Mouse (Mus musculus) heart, embryonic 14.5 days (tissue): ENCODE results near the gene Ptprn2. TPM values are rescaled to one million over a fixed set of nuclear protein-coding genes. Genes with fewer than 3 reads are reported as not detected.

Experiments
- ATAC-seq: fragments of 200-750 bp; cut with Nextera tagmentation; 2 replicates; pipeline ENCODE4 v1.8.0; 2017; ENCODE audit warnings: low read depth, moderate TSS enrichment; ENCODE audit not compliant: insufficient number of reproducible peaks, insufficient read depth, low FRiP score
- H3K27ac ChIP-seq, 2 experiments: fragments of 200-500 bp in 1 of 2; fragments of 300-500 bp in 1 of 2; sonication (generic) in 1 of 2; replicated peaks in 1 of 2; 2 replicates each; pipeline ENCODE4 v1.5.1; 2012 to 2014; ENCODE audit warnings: low read depth in 2 of 2, low read length in 2 of 2, control low read depth in 1 of 2, mild to moderate bottlenecking in 1 of 2, mixed read lengths in 1 of 2; ENCODE audit not compliant: control insufficient read depth in 1 of 2, insufficient read depth in 1 of 2
- H3K27me3 ChIP-seq: fragments of 300-500 bp; sonication (generic); 2 replicates; pipeline ENCODE4 v1.6.1; 2014; ENCODE audit warnings: mild to moderate bottlenecking, low read length, control low read depth; ENCODE audit not compliant: control insufficient read depth, insufficient read depth
- H3K36me3 ChIP-seq: fragments of 300-500 bp; sonication (generic); 2 replicates; pipeline ENCODE4 v1.6.1; 2014; ENCODE audit warnings: mild to moderate bottlenecking, control low read depth, low read length, mixed read lengths; ENCODE audit not compliant: control insufficient read depth, insufficient read depth
- H3K4me1 ChIP-seq, 2 experiments: fragments of 200-500 bp in 1 of 2; fragments of 300-500 bp in 1 of 2; sonication (generic) in 1 of 2; 2 replicates each; pipeline ENCODE4 v1.6.1; 2012 to 2014; ENCODE audit warnings: low read length in 2 of 2, control low read depth in 1 of 2, mixed read lengths in 1 of 2; ENCODE audit not compliant: control insufficient read depth in 2 of 2, insufficient read depth in 2 of 2
- H3K4me2 ChIP-seq: fragments of 300-500 bp; sonication (generic); 2 replicates; pipeline ENCODE4 v1.6.1; 2014; ENCODE audit warnings: mild to moderate bottlenecking, low read length
- H3K4me3 ChIP-seq, 2 experiments: fragments of 200-500 bp in 1 of 2; fragments of 300-500 bp in 1 of 2; sonication (generic) in 1 of 2; 2 replicates each; pipeline ENCODE4 v1.5.1; 2012 to 2014; ENCODE audit warnings: low read length in 2 of 2, mild to moderate bottlenecking in 2 of 2, control low read depth in 1 of 2, low read depth in 1 of 2, moderate library complexity in 1 of 2; ENCODE audit not compliant: control insufficient read depth in 1 of 2, insufficient read depth in 1 of 2
- H3K9ac ChIP-seq: fragments of 300-500 bp; sonication (generic); 2 replicates; pipeline ENCODE4 v1.6.1; 2014; ENCODE audit warnings: mild to moderate bottlenecking, low read length
- H3K9me3 ChIP-seq: fragments of 300-500 bp; sonication (generic); 2 replicates; pipeline ENCODE4 v1.6.1; 2016; ENCODE audit warnings: low read length, control low read depth; ENCODE audit not compliant: control insufficient read depth
- WGBS: fragments of 180-500 bp; shearing (Covaris S2); extraction: QIAGEN DNeasy Blood & Tissue Kit; methylation state at CpG from one replicate; pipeline ENCODE4 v1.1.7; 2014; 5-methylcytosine and 5-hydroxymethylcytosine counted together
- polyA plus RNA-seq: library from polyadenylated mRNA; unstranded; fragments of >200 nt; fragmentation: Nextera tagmentation; extraction: Ambion mirVana; gene quantifications from 2 replicates; pipeline ENCODE4 v1.2.1, GENCODE M21; 2014

The Ptprn2 gene
- polyA plus RNA-seq, 1 experiment from 2014 or later, result 0.20 TPM

GRCm38 (mm10) chr12:116887496-116888281 is 402.2 kb downstream of the Ptprn2 start:
- Histone ChIP-seq H3K9ac (no peak overlapping the region), H3K4me1 (no peaks in the 10 kb centered on the region), H3K4me2 (no peak overlapping the region), H3K9me3 (no peaks in the 10 kb centered on the region), H3K36me3 (no peaks in the 10 kb centered on the region), H3K27me3 (no peaks in the 10 kb centered on the region), H3K4me3 (no peak overlapping the region), H3K27ac (no peak overlapping the region)
- WGBS, result 70% methylated on average over 6 of the region's 6 CpGs
- ATAC-seq, result no peak

DNA sequence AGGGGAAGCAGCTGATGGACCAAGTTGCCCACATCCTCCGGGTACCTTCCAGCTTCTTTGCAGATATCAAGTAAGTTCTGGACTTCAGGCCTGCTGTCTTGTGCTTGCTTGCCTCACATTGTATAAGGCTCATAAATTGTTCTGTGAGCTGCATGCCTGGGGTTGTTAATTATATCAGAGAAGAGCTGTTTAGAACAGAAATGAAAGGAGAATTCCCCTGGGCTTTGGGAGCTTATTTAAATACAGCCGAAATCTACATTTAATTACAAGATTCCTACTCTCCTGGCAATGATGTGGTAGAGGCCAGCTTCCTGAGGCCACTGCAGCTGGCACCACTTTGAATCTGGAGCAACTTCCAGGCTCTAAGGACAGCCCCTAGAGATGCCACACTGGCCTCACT is 403.3 kb downstream of the Ptprn2 start:
- no peak overlapping the region for H3K4me2 ChIP-seq
- no peak for ATAC-seq
- H3K27ac ChIP-seq, result no peak overlapping the region
- no peak overlapping the region for H3K4me3 ChIP-seq
- H3K27me3 ChIP-seq, result no peaks in the 10 kb centered on the region
- H3K36me3 ChIP-seq, result no peaks in the 10 kb centered on the region
- WGBS, result 75% methylated on average over 2 of the region's 2 CpGs
- no peaks in the 10 kb centered on the region for H3K4me1 ChIP-seq
- H3K9ac ChIP-seq, result no peak overlapping the region
- H3K9me3 ChIP-seq, result no peaks in the 10 kb centered on the region

- no peak overlapping the region for H3K9ac ChIP-seq
- H3K9me3 ChIP-seq, result no peaks in the 10 kb centered on the region
- H3K4me2 ChIP-seq, result no peak overlapping the region
- 86% methylated on average over 8 of the region's 8 CpGs for WGBS
- H3K27ac ChIP-seq, result no peak overlapping the region
- no peaks in the 10 kb centered on the region for H3K27me3 ChIP-seq
- ATAC-seq, result no peak
- no peaks in the 10 kb centered on the region for H3K36me3 ChIP-seq
- H3K4me1 ChIP-seq, result no peaks in the 10 kb centered on the region
- no peak overlapping the region for H3K4me3 ChIP-seq
These were observed 407.1 kb downstream of the Ptprn2 start for GRCm38 (mm10) chr12:116892584-116892983.

DNA sequence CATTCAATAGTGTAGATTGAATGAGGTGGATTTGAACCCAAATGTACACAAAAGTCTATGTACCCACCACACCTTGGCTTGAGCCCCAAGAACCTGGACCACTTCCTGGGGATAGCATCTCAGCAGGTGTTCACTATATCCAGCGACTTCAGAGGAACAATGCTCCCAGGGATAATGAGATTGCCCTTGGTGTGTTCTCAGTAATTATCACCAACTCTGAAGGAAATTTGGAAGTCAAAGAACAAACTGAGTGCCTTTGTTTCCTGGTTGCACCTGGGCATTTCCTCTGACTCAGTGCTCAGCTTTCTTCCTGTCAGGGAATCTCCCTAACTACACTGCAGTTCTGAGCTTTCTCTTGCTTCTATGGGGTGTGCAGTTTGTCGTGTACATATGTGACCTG is 411.1 kb downstream of the Ptprn2 start:
- Histone ChIP-seq H3K4me1 (no peaks in the 10 kb centered on the region), H3K27ac (no peak overlapping the region), H3K9ac (no peak overlapping the region), H3K9me3 (no peaks in the 10 kb centered on the region), H3K4me2 (no peak overlapping the region), H3K36me3 (no peaks in the 10 kb centered on the region), H3K27me3 (no peaks in the 10 kb centered on the region), H3K4me3 (no peak overlapping the region)
- 35% methylated on average over 2 of the region's 2 CpGs for WGBS
- no peak for ATAC-seq

GRCm38 (mm10) chr12:116901773-116902172 is 416.3 kb downstream of the Ptprn2 start:
- no peak for ATAC-seq
- Histone ChIP-seq H3K9me3 (peaks cover 3% of the 10 kb centered on the region; the same call in 1 of the 2 replicates), H3K9ac (no peak overlapping the region), H3K4me2 (no peak overlapping the region), H3K36me3 (no peaks in the 10 kb centered on the region), H3K4me1 (no peaks in the 10 kb centered on the region), H3K27me3 (no peaks in the 10 kb centered on the region), H3K4me3 (no peak overlapping the region), H3K27ac (no peak overlapping the region)
- WGBS, result 76% methylated on average over 3 of the region's 3 CpGs

- ATAC-seq, result no peak; the same call in 1 of the 2 replicates
- Histone ChIP-seq H3K36me3 (no peaks in the 10 kb centered on the region), H3K27ac (no peak overlapping the region), H3K9me3 (peaks cover 3% of the 10 kb centered on the region; the same call in 1 of the 2 replicates), H3K4me1 (no peaks in the 10 kb centered on the region), H3K9ac (no peak overlapping the region), H3K4me3 (no peak overlapping the region), H3K27me3 (no peaks in the 10 kb centered on the region), H3K4me2 (no peak overlapping the region)
- 29% methylated on average over 1 of the region's 1 CpGs for WGBS
These were observed 421.9 kb downstream of the Ptprn2 start for GRCm38 (mm10) chr12:116907424-116907823.

- no peak for ATAC-seq
These were observed 423.1 kb downstream of the Ptprn2 start for GRCm38 (mm10) chr12:116908668-116909067.

GRCm38 (mm10) chr12:116916776-116917175 is 431.3 kb downstream of the Ptprn2 start:
- Histone ChIP-seq H3K36me3 (no peaks in the 10 kb centered on the region), H3K27ac (no peak overlapping the region), H3K9ac (no peak overlapping the region), H3K4me2 (no peak overlapping the region), H3K4me3 (no peak overlapping the region), H3K9me3 (no peaks in the 10 kb centered on the region), H3K4me1 (no peaks in the 10 kb centered on the region), H3K27me3 (no peaks in the 10 kb centered on the region)
- no peak for ATAC-seq
- WGBS, result 55% methylated on average over 5 of the region's 5 CpGs

More at GRCm38 (mm10) chr12:116908668-116909067, 423.1 kb downstream of the Ptprn2 start:
- Histone ChIP-seq H3K9me3 (peaks cover 3% of the 10 kb centered on the region; the same call in 1 of the 2 replicates), H3K36me3 (no peaks in the 10 kb centered on the region), H3K9ac (no peak overlapping the region), H3K4me1 (no peaks in the 10 kb centered on the region), H3K27me3 (no peaks in the 10 kb centered on the region), H3K4me3 (no peak overlapping the region), H3K4me2 (no peak overlapping the region), H3K27ac (no peak overlapping the region)
- WGBS, result 74% methylated on average over 2 of the region's 2 CpGs
